ENCODE assay signal across 20 mouse cellular contexts in genomic region chr12:93890109-93890508, GRCm38 (mm10).
A peak's percentile ranks its signal among the peaks of the same experiment; 100 is the strongest.
DNase-seq lines count a peak whose midpoint lies in the region; ATAC-seq lines count a peak whose summit lies in the region.
"Had no signal": no experiment of that assay in that cellular context is flagged by ENCODE, and none has a peak within 500 bp of the region (broad histone marks: within the 10 kb centered on the region; RNA-seq: fewer than 3 reads in every experiment).

No protein-coding gene starts in this region.

- no peaks in the 10 kb centered on the region for H3K36me3 ChIP-seq in kidney, embryonic 16.5 days (ENCODE audit: insufficient read depth, low read length)
- H3K36me3 ChIP-seq in stomach, embryonic 15.5 days, result no peaks in the 10 kb centered on the region
- H3K36me3 ChIP-seq: embryonic facial prominence, embryonic 10.5 days; heart, embryonic 13.5 days had no signal

- H3K4me2 ChIP-seq in kidney, embryonic 16.5 days (replicated peaks; ENCODE audit: low read depth, low read length), result no peak overlapping the region
- H3K4me2 ChIP-seq in stomach, embryonic 15.5 days, result no peak overlapping the region
- H3K4me2 ChIP-seq: forebrain, embryonic 13.5 days; heart, embryonic 13.5 days had no signal

- no peaks in the 10 kb centered on the region for H3K4me1 ChIP-seq in kidney, embryonic 16.5 days (ENCODE audit: insufficient read depth, low read length)
- no peaks in the 10 kb centered on the region for H3K4me1 ChIP-seq in stomach, embryonic 15.5 days
- H3K4me1 ChIP-seq: embryonic facial prominence, embryonic 10.5 days; forebrain, embryonic 13.5 days; heart, embryonic 13.5 days had no signal

- no peaks in the 10 kb centered on the region for H3K9me3 ChIP-seq in kidney, embryonic 16.5 days (ENCODE audit: low read length)
- no peaks in the 10 kb centered on the region for H3K9me3 ChIP-seq in stomach, embryonic 15.5 days
- H3K9me3 ChIP-seq: embryonic facial prominence, embryonic 10.5 days; forebrain, embryonic 13.5 days; heart, embryonic 13.5 days had no signal

- no peak for ATAC-seq in kidney, embryonic 16.5 days (ENCODE audit: low FRiP score, low TSS enrichment)
- peak; percentile 22; the same call in 1 of the 2 replicates for ATAC-seq in stomach, embryonic 15.5 days (ENCODE audit: insufficient read depth, low FRiP score, low read depth)
- ATAC-seq: activated CD4-positive, CD25-positive, alpha-beta regulatory T cell, adult 4 months; forebrain, embryonic 13.5 days; forebrain, postnatal 0 days; Patski had no signal

- H3K9ac ChIP-seq in kidney, embryonic 16.5 days (replicated peaks; ENCODE audit: low read length), result no peak overlapping the region
- no peak overlapping the region for H3K9ac ChIP-seq in stomach, embryonic 15.5 days
- H3K9ac ChIP-seq: forebrain, embryonic 13.5 days; forebrain, postnatal 0 days; heart, embryonic 13.5 days had no signal

- WGBS in kidney, embryonic 16.5 days, result 75% methylated on average over 3 of the region's 3 CpGs
- 57% methylated on average over 3 of the region's 3 CpGs for WGBS in stomach, embryonic 15.5 days

- H3K4me3 ChIP-seq in kidney, embryonic 16.5 days (ENCODE audit: low read length), result no peak overlapping the region
- no peak overlapping the region for H3K4me3 ChIP-seq in stomach, embryonic 15.5 days (replicated peaks)
- H3K4me3 ChIP-seq: embryonic facial prominence, embryonic 10.5 days; forebrain, embryonic 13.5 days; gastrocnemius, adult 2 months; heart, embryonic 13.5 days had no signal

- no peak overlapping the region for H3K27ac ChIP-seq in kidney, embryonic 16.5 days (ENCODE audit: low read length)
- H3K27ac ChIP-seq in stomach, embryonic 15.5 days, result no peak overlapping the region
- H3K27ac ChIP-seq: embryonic facial prominence, embryonic 10.5 days; forebrain, embryonic 13.5 days; gastrocnemius, adult 2 months; heart, embryonic 13.5 days had no signal

- H3K27me3 ChIP-seq in kidney, embryonic 16.5 days (ENCODE audit: insufficient read depth, low read length), result no peaks in the 10 kb centered on the region
- no peaks in the 10 kb centered on the region for H3K27me3 ChIP-seq in stomach, embryonic 15.5 days (replicated peaks)
- H3K27me3 ChIP-seq: CH12.LX; forebrain, embryonic 13.5 days; heart, embryonic 13.5 days; Patski had no signal

- DNase-seq in kidney, postnatal 4 days, result peak; percentile 53 to 59
- peak; percentile 30 for DNase-seq in ovary, adult 18-20 months (ENCODE audit: low spot score)
- DNase-seq in ovary, postnatal 36 days (ENCODE audit: low spot score), result no peak
- DNase-seq in ovary, postnatal 10 days (ENCODE audit: low spot score), result peak; percentile 2
- DNase-seq: adrenal gland, postnatal 36 days; cerebellum, adult 2 months; cerebellum, postnatal 10 days; forebrain, postnatal 0 days; gastrocnemius, adult 2 months; gastrocnemius, postnatal 36 days; heart, adult 11 months; heart, postnatal 36 days had no signal
